Comparison of ENCODE assay signal across 17 mouse cellular contexts in genomic region chr1:88217576-88217975, GRCm38 (mm10). TPM values are rescaled to one million over a fixed set of nuclear protein-coding genes. Genes with fewer than 3 reads are reported as not detected.
DNase-seq lines count a peak whose midpoint lies in the region; ATAC-seq lines count a peak whose summit lies in the region.
"Had no signal": no experiment of that assay in that cellular context is flagged by ENCODE, and none has a peak within 500 bp of the region (broad histone marks: within the 10 kb centered on the region; RNA-seq: fewer than 3 reads in every experiment).

No protein-coding gene starts in this region.

- H3K4me1 ChIP-seq in embryonic facial prominence, embryonic 11.5 days (ENCODE audit: control insufficient read depth, insufficient read depth, low read length) = no peaks in the 10 kb centered on the region
- no peaks in the 10 kb centered on the region for H3K4me1 ChIP-seq in embryonic facial prominence, embryonic 10.5 days
- no peaks in the 10 kb centered on the region for H3K4me1 ChIP-seq in limb, embryonic 11.5 days (ENCODE audit: control insufficient read depth, insufficient read depth, low read length)
- H3K4me1 ChIP-seq in limb, embryonic 10.5 days = no peaks in the 10 kb centered on the region
- H3K4me1 ChIP-seq: embryonic facial prominence, embryonic 13.5 days; heart, embryonic 13.5 days; hindbrain, embryonic 15.5 days; limb, embryonic 13.5 days had no signal

- no peak overlapping the region for H3K4me2 ChIP-seq in embryonic facial prominence, embryonic 11.5 days (ENCODE audit: low read depth, low read length)
- H3K4me2 ChIP-seq in limb, embryonic 11.5 days (ENCODE audit: low read depth, severe bottlenecking) = no peak overlapping the region
- H3K4me2 ChIP-seq: embryonic facial prominence, embryonic 13.5 days; heart, embryonic 13.5 days; hindbrain, embryonic 15.5 days; limb, embryonic 13.5 days had no signal

- no peak overlapping the region for H3K4me3 ChIP-seq in embryonic facial prominence, embryonic 11.5 days (ENCODE audit: low read depth, low read length)
- no peak overlapping the region for H3K4me3 ChIP-seq in embryonic facial prominence, embryonic 10.5 days
- H3K4me3 ChIP-seq in limb, embryonic 11.5 days (ENCODE audit: low read depth, low read length) = no peak overlapping the region
- no peak overlapping the region for H3K4me3 ChIP-seq in limb, embryonic 10.5 days
- H3K4me3 ChIP-seq: embryonic facial prominence, embryonic 13.5 days; heart, embryonic 13.5 days; hindbrain, embryonic 15.5 days; limb, embryonic 13.5 days had no signal

- peaks cover 39% of the 10 kb centered on the region for H3K9me3 ChIP-seq in embryonic facial prominence, embryonic 11.5 days (replicated peaks; ENCODE audit: control insufficient read depth, low read length)
- H3K9me3 ChIP-seq in embryonic facial prominence, embryonic 10.5 days = peaks cover 36% of the 10 kb centered on the region
- H3K9me3 ChIP-seq in limb, embryonic 11.5 days (ENCODE audit: control insufficient read depth, low read length) = peaks cover 48% of the 10 kb centered on the region
- peaks cover 46% of the 10 kb centered on the region for H3K9me3 ChIP-seq in limb, embryonic 10.5 days (replicated peaks)

- no peak overlapping the region for H3K9ac ChIP-seq in embryonic facial prominence, embryonic 11.5 days (replicated peaks; ENCODE audit: low read length)
- H3K9ac ChIP-seq in limb, embryonic 11.5 days (ENCODE audit: low read length) = no peak overlapping the region
- H3K9ac ChIP-seq: embryonic facial prominence, embryonic 13.5 days; heart, embryonic 13.5 days; hindbrain, embryonic 15.5 days; limb, embryonic 13.5 days had no signal

- peak; percentile 2 for DNase-seq in embryonic facial prominence, embryonic 11.5 days (ENCODE audit: low spot score)
- DNase-seq in embryonic facial prominence, embryonic 10.5 days (ENCODE audit: low spot score) = no peak
- DNase-seq in limb, embryonic 11.5 days (ENCODE audit: low spot score) = peak; percentile 25
- DNase-seq in limb, embryonic 10.5 days (ENCODE audit: low spot score) = no peak
- DNase-seq in 3T3-L1 (ENCODE audit: low read depth, low spot score) = peak; percentile 3
- DNase-seq in embryo, embryonic 11 days = peak; percentile 2
- no peak for DNase-seq in cerebellum, postnatal 25 days
- DNase-seq in thymus, postnatal 25 days = no peak
- DNase-seq: adrenal gland, postnatal 36 days; cerebellum, adult 11-12 months; layer of hippocampus, adult 9-11 months; lung, postnatal 36 days had no signal

- ATAC-seq in embryonic facial prominence, embryonic 11.5 days (replicated peaks; ENCODE audit: insufficient number of reproducible peaks, low FRiP score, low TSS enrichment, low read depth) = no peak
- ATAC-seq in limb, embryonic 11.5 days (ENCODE audit: insufficient number of reproducible peaks, low FRiP score, low TSS enrichment, low read depth) = no peak

- no peaks in the 10 kb centered on the region for H3K36me3 ChIP-seq in embryonic facial prominence, embryonic 11.5 days (replicated peaks; ENCODE audit: control insufficient read depth, insufficient read depth, low read depth, low read length)
- H3K36me3 ChIP-seq in embryonic facial prominence, embryonic 10.5 days (replicated peaks) = no peaks in the 10 kb centered on the region
- no peaks in the 10 kb centered on the region for H3K36me3 ChIP-seq in limb, embryonic 11.5 days (ENCODE audit: control insufficient read depth, insufficient read depth, low read length)
- no peaks in the 10 kb centered on the region for H3K36me3 ChIP-seq in limb, embryonic 10.5 days
- H3K36me3 ChIP-seq: embryonic facial prominence, embryonic 13.5 days; heart, embryonic 13.5 days; hindbrain, embryonic 15.5 days; limb, embryonic 13.5 days had no signal

- WGBS in embryonic facial prominence, embryonic 11.5 days = 41% methylated on average over 3 of the region's 3 CpGs
- 41% methylated on average over 3 of the region's 3 CpGs for WGBS in embryonic facial prominence, embryonic 10.5 days
- 40% methylated on average over 3 of the region's 3 CpGs for WGBS in limb, embryonic 11.5 days
- WGBS in limb, embryonic 10.5 days = 44% methylated on average over 3 of the region's 3 CpGs

- no peaks in the 10 kb centered on the region for H3K27me3 ChIP-seq in embryonic facial prominence, embryonic 11.5 days (ENCODE audit: control insufficient read depth, insufficient read depth, low read length)
- no peaks in the 10 kb centered on the region for H3K27me3 ChIP-seq in embryonic facial prominence, embryonic 10.5 days (replicated peaks; ENCODE audit: low read depth, poor library complexity, severe bottlenecking)
- no peaks in the 10 kb centered on the region for H3K27me3 ChIP-seq in limb, embryonic 11.5 days (ENCODE audit: control insufficient read depth, insufficient read depth, low read length)
- H3K27me3 ChIP-seq in limb, embryonic 10.5 days (ENCODE audit: low read depth, poor library complexity, severe bottlenecking) = no peaks in the 10 kb centered on the region
- H3K27me3 ChIP-seq: embryonic facial prominence, embryonic 13.5 days; heart, embryonic 13.5 days; hindbrain, embryonic 15.5 days; limb, embryonic 13.5 days had no signal

- no peak overlapping the region for H3K27ac ChIP-seq in embryonic facial prominence, embryonic 11.5 days (replicated peaks; ENCODE audit: low read depth, low read length)
- no peak overlapping the region for H3K27ac ChIP-seq in embryonic facial prominence, embryonic 10.5 days (replicated peaks)
- no peak overlapping the region for H3K27ac ChIP-seq in limb, embryonic 11.5 days (replicated peaks; ENCODE audit: low read depth, low read length)
- H3K27ac ChIP-seq in limb, embryonic 10.5 days = no peak overlapping the region
- H3K27ac ChIP-seq: embryonic facial prominence, embryonic 13.5 days; heart, embryonic 13.5 days; hindbrain, embryonic 15.5 days; limb, embryonic 13.5 days had no signal

RNA-seq across cellular contexts. Expression of gene Ugt1a1, which starts 5.8 kb away (rescaled TPM):
- polyA plus RNA-seq in embryonic facial prominence, embryonic 11.5 days (2014; fragmentation: Nextera tagmentation; extraction: Ambion mirVana) = not detected in 2 replicates
- not detected in 2 replicates for polyA plus RNA-seq in embryonic facial prominence, embryonic 10.5 days (2016; fragmentation: Nextera tagmentation; extraction: Ambion mirVana)
- not detected in 2 replicates for polyA plus RNA-seq in limb, embryonic 11.5 days (2014; fragmentation: Nextera tagmentation; extraction: Ambion mirVana)
- 0.13 TPM in 1 of 2 replicates, not detected in the other for polyA plus RNA-seq in limb, embryonic 10.5 days (2016; fragmentation: Nextera tagmentation; extraction: Ambion mirVana)
- polyA plus RNA-seq: embryonic facial prominence, embryonic 13.5 days; heart, embryonic 13.5 days; hindbrain, embryonic 15.5 days had no signal

RNA-seq across cellular contexts. Expression of gene Mroh2a, which starts 9.2 kb away (rescaled TPM):
- polyA plus RNA-seq in embryonic facial prominence, embryonic 11.5 days (2014; fragmentation: Nextera tagmentation; extraction: Ambion mirVana) = 1.00 and 1.7 TPM in 2 replicates
- 1.0 and 1.1 TPM in 2 replicates for polyA plus RNA-seq in embryonic facial prominence, embryonic 10.5 days (2016; fragmentation: Nextera tagmentation; extraction: Ambion mirVana)
- polyA plus RNA-seq in limb, embryonic 11.5 days (2014; fragmentation: Nextera tagmentation; extraction: Ambion mirVana) = 1.6 and 1.9 TPM in 2 replicates
- polyA plus RNA-seq in limb, embryonic 10.5 days (2016; fragmentation: Nextera tagmentation; extraction: Ambion mirVana) = 1.2 and 1.3 TPM in 2 replicates

RNA-seq across cellular contexts. Expression of gene Dnajb3, which starts 12.0 kb away (rescaled TPM):
- polyA plus RNA-seq in embryonic facial prominence, embryonic 11.5 days (2014; fragmentation: Nextera tagmentation; extraction: Ambion mirVana) = 12.0 and 16.3 TPM in 2 replicates
- 10.6 and 12.2 TPM in 2 replicates for polyA plus RNA-seq in embryonic facial prominence, embryonic 10.5 days (2016; fragmentation: Nextera tagmentation; extraction: Ambion mirVana)
- 10.7 and 12.8 TPM in 2 replicates for polyA plus RNA-seq in limb, embryonic 11.5 days (2014; fragmentation: Nextera tagmentation; extraction: Ambion mirVana)
- polyA plus RNA-seq in limb, embryonic 10.5 days (2016; fragmentation: Nextera tagmentation; extraction: Ambion mirVana) = 8.9 and 10.4 TPM in 2 replicates

RNA-seq across cellular contexts. Expression of gene Ugt1a2, which starts 17.2 kb away (rescaled TPM):
- not detected in 2 replicates for polyA plus RNA-seq in embryonic facial prominence, embryonic 11.5 days (2014; fragmentation: Nextera tagmentation; extraction: Ambion mirVana)
- polyA plus RNA-seq in embryonic facial prominence, embryonic 10.5 days (2016; fragmentation: Nextera tagmentation; extraction: Ambion mirVana) = not detected in 2 replicates
- not detected in 2 replicates for polyA plus RNA-seq in limb, embryonic 11.5 days (2014; fragmentation: Nextera tagmentation; extraction: Ambion mirVana)
- polyA plus RNA-seq in limb, embryonic 10.5 days (2016; fragmentation: Nextera tagmentation; extraction: Ambion mirVana) = not detected in 2 replicates
- polyA plus RNA-seq: embryonic facial prominence, embryonic 13.5 days; heart, embryonic 13.5 days; hindbrain, embryonic 15.5 days; limb, embryonic 13.5 days had no signal

RNA-seq across cellular contexts. Expression of gene Ugt1a5, which starts 51.8 kb away (rescaled TPM):
- 0.13 TPM in 1 of 2 replicates, not detected in the other for polyA plus RNA-seq in embryonic facial prominence, embryonic 11.5 days (2014; fragmentation: Nextera tagmentation; extraction: Ambion mirVana)
- polyA plus RNA-seq in embryonic facial prominence, embryonic 10.5 days (2016; fragmentation: Nextera tagmentation; extraction: Ambion mirVana) = not detected in 2 replicates
- not detected in 2 replicates for polyA plus RNA-seq in limb, embryonic 11.5 days (2014; fragmentation: Nextera tagmentation; extraction: Ambion mirVana)
- not detected in 2 replicates for polyA plus RNA-seq in limb, embryonic 10.5 days (2016; fragmentation: Nextera tagmentation; extraction: Ambion mirVana)
- polyA plus RNA-seq: embryonic facial prominence, embryonic 13.5 days; heart, embryonic 13.5 days; hindbrain, embryonic 15.5 days; kidney, embryonic 16.5 days; limb, embryonic 13.5 days had no signal

Comparison
In these comparisons a context has a peak if more than half of its experiments do, and no peak if none do; other contexts are left out.
1. DNase-seq: peak in embryonic facial prominence, embryonic 11.5 days (single experiment), limb, embryonic 11.5 days (single experiment), 3T3-L1 (single experiment) and embryo, embryonic 11 days (single experiment); none in embryonic facial prominence, embryonic 10.5 days (single experiment), limb, embryonic 10.5 days (single experiment), cerebellum, postnatal 25 days (0 of 2) and thymus, postnatal 25 days (single experiment).